Mouse (Mus musculus) CD8-positive naive resting alpha-beta T cell, adult 2 months (primary cell): ENCODE measurements around the gene Gm2035.
"Not testable (repeated sequence)": the region's sequence is repeated elsewhere in the genome, so short reads cannot be mapped to it uniquely, and the experiment has no call there.

ENCODE experiments used
- DNase-seq, 2 experiments: peaks; one replicate each; pipeline ENCODE4 v3.0.0; 2022; ENCODE audit warnings: low read depth in 2 of 2, low spot score in 2 of 2

The Gm2035 gene

GRCm38 (mm10) chr12:87919721-87920120 is at the start of gene Gm2035:
Gene Gm2035, minus strand, starts transcription at chr12:87919857.
- DNase-seq: not testable (repeated sequence)

- DNase-seq: not testable (repeated sequence)
Measured at GRCm38 (mm10) chr12:87953780-87954179, 34.1 kb upstream of the Gm2035 start, which contains the start of gene Gm2042. Gene Gm2042, plus strand, starts transcription at chr12:87954080.

GRCm38 (mm10) chr12:87895070-87895469 is 24.6 kb downstream of the Gm2035 start, which contains the start of gene Gm2022:
Gene Gm2022, plus strand, starts transcription at chr12:87895370.
- DNase-seq: not testable (repeated sequence)

- DNase-seq: not testable (repeated sequence)
Measured at GRCm38 (mm10) chr12:87873772-87874171, 45.9 kb downstream of the Gm2035 start, which contains the start of gene Gm2016. Gene Gm2016, plus strand, starts transcription at chr12:87874072.
